Mouse (Mus musculus) neural tube, embryonic 13.5 days (tissue): Measurements from ENCODE around the gene Olfr361. TPM values are rescaled to one million over a fixed set of nuclear protein-coding genes. Genes with fewer than 3 reads are reported as not detected.
"Not testable (repeated sequence)": the region's sequence is repeated elsewhere in the genome, so short reads cannot be mapped to it uniquely, and the experiment has no call there.

ENCODE experiments used
- ATAC-seq: fragments of 200-750 bp; cut with Nextera tagmentation; 2 replicates; pipeline ENCODE4 v1.8.0; 2017; ENCODE audit warnings: low read depth, mild to moderate bottlenecking, moderate TSS enrichment, moderate library complexity
- H3K27ac ChIP-seq: fragments of 300-500 bp; sonication (generic); replicated peaks from 2 replicates; pipeline ENCODE4 v1.5.1; 2015; ENCODE audit warnings: moderate library complexity, mild to moderate bottlenecking, inconsistent platforms
- H3K27me3 ChIP-seq: fragments of 300-500 bp; sonication (generic); 2 replicates; pipeline ENCODE4 v1.6.1; 2015; ENCODE audit warnings: mild to moderate bottlenecking, inconsistent platforms
- H3K36me3 ChIP-seq: fragments of 300-500 bp; sonication (generic); 2 replicates; pipeline ENCODE4 v1.6.1; 2015; ENCODE audit warnings: mild to moderate bottlenecking, inconsistent platforms
- H3K4me1 ChIP-seq: fragments of 300-500 bp; sonication (generic); replicated peaks from 2 replicates; pipeline ENCODE4 v1.6.1; 2015; ENCODE audit warnings: inconsistent platforms
- H3K4me2 ChIP-seq: fragments of 300-500 bp; sonication (generic); 2 replicates; pipeline ENCODE4 v1.6.1; 2015; ENCODE audit warnings: inconsistent platforms, mild to moderate bottlenecking, moderate library complexity
- H3K4me3 ChIP-seq: fragments of 300-500 bp; sonication (generic); 2 replicates; pipeline ENCODE4 v1.5.1; 2015; ENCODE audit warnings: mild to moderate bottlenecking, inconsistent platforms
- H3K9ac ChIP-seq: fragments of 300-500 bp; sonication (generic); 2 replicates; pipeline ENCODE4 v1.6.1; 2015; ENCODE audit warnings: moderate library complexity, mild to moderate bottlenecking, inconsistent platforms
- H3K9me3 ChIP-seq: fragments of 300-500 bp; sonication (generic); 2 replicates; pipeline ENCODE4 v1.6.1; 2016; ENCODE audit warnings: inconsistent platforms
- WGBS: fragments of 180-500 bp; shearing (Covaris S2); methylation state at CpG from one replicate; pipeline ENCODE4 v1.1.7; 2015; 5-methylcytosine and 5-hydroxymethylcytosine counted together
- polyA plus RNA-seq: library from polyadenylated mRNA; unstranded; fragments of >200 nt; fragmentation: Nextera tagmentation; extraction: Ambion mirVana; gene quantifications from 2 replicates; pipeline ENCODE4 v1.2.1, GENCODE M21; 2015

Gene Olfr361
- not detected in 2 replicates for polyA plus RNA-seq

- not testable (repeated sequence) for H3K4me2 ChIP-seq, H3K27me3 ChIP-seq, ATAC-seq, H3K9me3 ChIP-seq, H3K4me3 ChIP-seq, H3K9ac ChIP-seq, H3K36me3 ChIP-seq, H3K27ac ChIP-seq, H3K4me1 ChIP-seq
- WGBS = 57% methylated on average over 1 of the region's 1 CpGs
Observed at GRCm38 (mm10) chr2:37089190-37089589, at the start of gene Olfr361. Gene Olfr361, minus strand, starts transcription at chr2:37089290.

GRCm38 (mm10) chr2:37117810-37118209 is 28.7 kb upstream of the Olfr361 start, which contains the start of gene Olfr362:
Gene Olfr362, minus strand, starts transcription at chr2:37117910.
- WGBS = 95% methylated on average over 1 of the region's 1 CpGs

GRCm38 (mm10) chr2:37065446-37065845 is 23.6 kb downstream of the Olfr361 start, which contains the start of gene Olfr360:
Gene Olfr360, plus strand, starts transcription at chr2:37065746.
- Histone ChIP-seq H3K4me1 (no peaks in the 10 kb centered on the region), H3K36me3 (no peaks in the 10 kb centered on the region), H3K4me3 (no peak within 1 kb of the TSS), H3K27ac (no peak within 1 kb of the TSS), H3K9ac (no peak within 1 kb of the TSS), H3K27me3 (no peaks in the 10 kb centered on the region), H3K9me3 (peaks cover 17% of the 10 kb centered on the region; the same call in 1 of the 2 replicates), H3K4me2 (no peak within 1 kb of the TSS)
- no peak for ATAC-seq

More at GRCm38 (mm10) chr2:37117810-37118209, 28.7 kb upstream of the Olfr361 start, which contains the start of gene Olfr362:
- Histone ChIP-seq H3K36me3 (no peaks in the 10 kb centered on the region), H3K4me3 (no peak within 1 kb of the TSS), H3K27ac (no peak within 1 kb of the TSS), H3K27me3 (no peaks in the 10 kb centered on the region), H3K9ac (no peak within 1 kb of the TSS), H3K9me3 (peaks cover 8% of the 10 kb centered on the region; the same call in 1 of the 2 replicates), H3K4me2 (no peak within 1 kb of the TSS), H3K4me1 (no peaks in the 10 kb centered on the region)
- ATAC-seq = no peak

Other genes starting within 250 kb of the Olfr361 start
- not detected in 2 replicates for gene Olfr350, start 243.0 kb downstream of the Olfr361 start, polyA plus RNA-seq
- not detected in 2 replicates for gene Olfr351, start 226.6 kb downstream of the Olfr361 start, polyA plus RNA-seq
- gene Olfr352, start 220.8 kb downstream of the Olfr361 start, polyA plus RNA-seq = not detected in 2 replicates
- not detected in 2 replicates for gene Olfr353, start 196.4 kb downstream of the Olfr361 start, polyA plus RNA-seq
- not detected in 2 replicates for gene Olfr354, start 183.6 kb downstream of the Olfr361 start, polyA plus RNA-seq
- not detected in 2 replicates for gene Olfr355, start 160.4 kb downstream of the Olfr361 start, polyA plus RNA-seq
- gene Olfr356, start 152.2 kb downstream of the Olfr361 start, polyA plus RNA-seq = not detected in 2 replicates
- not detected in 2 replicates for gene Olfr357, start 95.5 kb downstream of the Olfr361 start, polyA plus RNA-seq
- gene Olfr358, start 80.0 kb downstream of the Olfr361 start, polyA plus RNA-seq = not detected in 2 replicates
- not detected in 2 replicates for gene Olfr360, start 23.5 kb downstream of the Olfr361 start, polyA plus RNA-seq
- gene Olfr362, start 28.6 kb upstream of the Olfr361 start, polyA plus RNA-seq = not detected in 2 replicates
- not detected in 2 replicates for gene Olfr364-ps1, start 50.0 kb upstream of the Olfr361 start, polyA plus RNA-seq
- not detected in 2 replicates for gene Olfr365, start 98.9 kb upstream of the Olfr361 start, polyA plus RNA-seq
- gene Olfr366, start 122.3 kb upstream of the Olfr361 start, polyA plus RNA-seq = not detected in 2 replicates
- gene Olfr368, start 237.2 kb upstream of the Olfr361 start, polyA plus RNA-seq = not detected in 2 replicates